Mouse (Mus musculus): ENCODE measurements around the gene Stk10. TPM values are rescaled to one million over a fixed set of nuclear protein-coding genes. Genes with fewer than 3 reads are reported as not detected.

Stk10 gene
- polyA plus RNA-seq, 1 experiment, result 82.8 TPM

DNA sequence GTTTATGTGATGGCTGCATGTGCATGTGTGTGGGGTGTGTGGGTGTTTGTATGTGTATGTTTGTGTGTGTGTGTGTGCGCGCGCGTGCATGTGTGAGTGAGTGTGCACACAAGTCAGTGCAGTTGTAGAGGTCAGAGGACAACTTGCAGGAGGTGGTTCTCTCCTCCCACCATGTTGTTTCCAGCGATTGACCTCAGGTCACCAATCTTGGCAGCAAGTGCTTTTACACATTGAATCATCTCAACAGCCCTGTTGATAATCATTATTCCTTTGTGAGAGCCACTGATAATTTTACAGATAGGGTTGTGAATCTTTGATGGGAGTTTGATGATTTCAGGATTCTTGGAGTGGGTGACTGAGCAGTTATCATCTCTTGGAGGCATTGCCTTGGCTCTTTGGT lies 99.6 kb downstream of the Stk10 start:
- no peak for DNase-seq (ENCODE audit: low read depth in 1 of 2, low spot score in 2 of 2)

DNA sequence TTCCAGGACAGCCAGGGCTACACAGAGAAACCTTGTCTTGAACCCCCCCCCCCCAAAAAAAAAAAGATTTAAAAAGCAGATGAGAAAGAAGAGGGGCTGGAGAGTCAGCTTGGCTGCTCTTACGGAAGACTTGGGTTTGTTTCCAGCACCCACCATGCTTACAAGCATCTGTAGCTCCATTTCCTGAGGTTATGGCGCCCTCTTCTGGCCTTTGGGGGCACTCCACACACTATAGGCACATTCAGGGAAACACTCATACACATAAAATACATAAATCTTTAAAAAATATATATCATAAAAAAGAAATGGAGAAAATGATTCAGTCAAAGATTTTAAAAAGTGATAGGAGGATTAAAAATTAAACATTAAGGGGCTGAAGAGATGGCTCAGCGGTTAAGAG lies 100.4 kb downstream of the Stk10 start:
- WGBS, result 80% methylated on average over 3 of the region's 3 CpGs
- H3K27ac ChIP-seq (ENCODE audit: insufficient read depth, low read length), result no peak overlapping the region
- no peak for DNase-seq (ENCODE audit: low read depth in 1 of 2, low spot score in 2 of 2)
- no peaks in the 10 kb centered on the region for H3K36me3 ChIP-seq (ENCODE audit: control insufficient read depth, insufficient read depth, low read length)
- no peaks in the 10 kb centered on the region for H3K27me3 ChIP-seq (ENCODE audit: control insufficient read depth, insufficient read depth, low read length)
- no peaks in the 10 kb centered on the region for H3K4me1 ChIP-seq (ENCODE audit: control insufficient read depth, insufficient read depth, insufficient read length)
- H3K4me3 ChIP-seq (ENCODE audit: extremely low read depth, insufficient read depth, insufficient read length), result no peak overlapping the region
- TF ChIP-seq POLR2A (IDR thresholded peaks at IDR 0.05; ENCODE audit: low read depth, low read length), result no peak
- TF ChIP-seq CTCF (IDR thresholded peaks at IDR 0.05; ENCODE audit: extremely low read depth, insufficient read depth, insufficient read length, insufficient replicate concordance), result peak; percentile 7; the same call in 1 of the 2 replicates

More for the DNA sequence above, 99.6 kb downstream of the Stk10 start:
- TF ChIP-seq CTCF (IDR thresholded peaks at IDR 0.05; ENCODE audit: extremely low read depth, insufficient read depth, insufficient read length, insufficient replicate concordance) (no peak), POLR2A (IDR thresholded peaks at IDR 0.05; ENCODE audit: low read depth, low read length) (no peak)
- no peak overlapping the region for H3K4me3 ChIP-seq (ENCODE audit: extremely low read depth, insufficient read depth, insufficient read length)
- H3K27me3 ChIP-seq (ENCODE audit: control insufficient read depth, insufficient read depth, low read length), result no peaks in the 10 kb centered on the region
- WGBS, result 95% methylated on average over 5 of the region's 5 CpGs
- no peak overlapping the region for H3K27ac ChIP-seq (ENCODE audit: insufficient read depth, low read length)
- H3K4me1 ChIP-seq (ENCODE audit: control insufficient read depth, insufficient read depth, insufficient read length), result no peaks in the 10 kb centered on the region
- H3K36me3 ChIP-seq (ENCODE audit: control insufficient read depth, insufficient read depth, low read length), result no peaks in the 10 kb centered on the region

DNA sequence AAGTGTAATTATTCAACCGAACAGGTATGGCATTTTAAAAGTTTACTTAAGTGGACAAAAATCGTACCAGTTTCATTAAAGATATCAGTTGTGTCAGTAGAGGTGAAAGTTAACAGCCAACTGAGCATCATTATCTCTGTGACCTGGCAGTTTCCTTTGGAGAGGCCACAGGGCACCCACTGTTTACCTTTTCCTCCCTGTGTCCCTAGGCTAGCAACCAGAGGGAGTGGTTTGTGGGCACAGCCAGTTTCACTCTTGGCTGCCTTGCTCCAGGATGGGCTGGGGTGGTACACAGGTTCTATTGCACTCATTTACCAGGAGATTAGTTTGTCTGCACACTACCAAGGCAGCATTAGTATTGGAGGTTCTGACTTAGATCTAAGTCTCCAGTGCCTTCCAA lies 101.0 kb downstream of the Stk10 start:
- Histone ChIP-seq H3K27me3 (ENCODE audit: control insufficient read depth, insufficient read depth, low read length) (no peaks in the 10 kb centered on the region), H3K4me3 (ENCODE audit: extremely low read depth, insufficient read depth, insufficient read length) (no peak overlapping the region), H3K4me1 (ENCODE audit: control insufficient read depth, insufficient read depth, insufficient read length) (no peaks in the 10 kb centered on the region), H3K27ac (ENCODE audit: insufficient read depth, low read length) (no peak overlapping the region), H3K36me3 (ENCODE audit: control insufficient read depth, insufficient read depth, low read length) (no peaks in the 10 kb centered on the region)
- 72% methylated on average over 2 of the region's 2 CpGs for WGBS
- no peak for DNase-seq (ENCODE audit: low read depth in 1 of 2, low spot score in 2 of 2)
- TF ChIP-seq CTCF (IDR thresholded peaks at IDR 0.05; ENCODE audit: extremely low read depth, insufficient read depth, insufficient read length, insufficient replicate concordance) (no peak), POLR2A (IDR thresholded peaks at IDR 0.05; ENCODE audit: low read depth, low read length) (no peak)

DNA sequence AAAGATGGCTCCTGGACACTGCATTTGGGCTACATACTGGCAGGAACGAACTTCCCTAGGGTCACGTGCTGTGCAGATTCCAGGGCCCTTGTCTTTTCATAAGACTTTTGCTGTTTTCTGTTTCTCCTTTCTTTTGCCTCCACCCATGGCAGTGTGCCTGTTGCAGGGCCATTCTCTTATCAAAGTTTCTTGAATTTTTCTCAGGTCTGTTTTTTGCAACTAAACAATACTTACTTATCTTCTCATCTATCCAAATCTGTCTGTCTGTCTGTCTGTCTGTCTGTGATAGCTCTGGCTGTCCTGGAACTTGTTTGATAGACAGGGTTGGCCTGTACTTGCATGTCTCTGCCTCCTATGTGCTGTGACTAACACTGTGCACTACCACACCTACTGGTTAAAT lies 101.7 kb downstream of the Stk10 start:
- no peaks in the 10 kb centered on the region for H3K4me1 ChIP-seq (ENCODE audit: control insufficient read depth, insufficient read depth, insufficient read length)
- TF ChIP-seq CTCF (IDR thresholded peaks at IDR 0.05; ENCODE audit: extremely low read depth, insufficient read depth, insufficient read length, insufficient replicate concordance) (no peak), POLR2A (IDR thresholded peaks at IDR 0.05; ENCODE audit: low read depth, low read length) (no peak)
- 74% methylated on average over 2 of the region's 2 CpGs for WGBS
- H3K4me3 ChIP-seq (ENCODE audit: extremely low read depth, insufficient read depth, insufficient read length), result no peak overlapping the region
- no peaks in the 10 kb centered on the region for H3K36me3 ChIP-seq (ENCODE audit: control insufficient read depth, insufficient read depth, low read length)
- H3K27ac ChIP-seq (ENCODE audit: insufficient read depth, low read length), result no peak overlapping the region
- no peaks in the 10 kb centered on the region for H3K27me3 ChIP-seq (ENCODE audit: control insufficient read depth, insufficient read depth, low read length)
- no peak for DNase-seq (ENCODE audit: low read depth in 1 of 2, low spot score in 2 of 2)

DNA sequence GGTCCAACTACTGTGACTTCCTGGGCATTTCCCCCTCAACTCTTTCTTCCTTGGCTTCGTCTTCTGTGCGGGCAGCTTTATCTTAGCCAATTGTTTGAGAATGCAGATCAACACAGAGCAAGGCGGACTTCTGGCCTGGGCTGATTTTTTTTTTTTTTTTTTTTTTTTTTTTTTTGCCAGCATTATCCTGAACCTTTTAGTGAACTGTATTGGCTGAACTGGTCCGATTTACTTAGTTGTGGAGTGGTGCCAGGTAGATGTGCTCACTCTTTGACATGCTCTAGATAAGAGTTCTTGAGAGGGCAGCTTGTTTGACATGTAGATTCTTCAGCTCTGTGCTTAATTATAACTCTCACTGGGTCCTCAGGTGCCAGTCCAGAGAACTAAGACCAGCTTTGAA lies 103.2 kb downstream of the Stk10 start:
- TF ChIP-seq POLR2A (IDR thresholded peaks at IDR 0.05; ENCODE audit: low read depth, low read length) (no peak), CTCF (IDR thresholded peaks at IDR 0.05; ENCODE audit: extremely low read depth, insufficient read depth, insufficient read length, insufficient replicate concordance) (no peak)
- no peaks in the 10 kb centered on the region for H3K36me3 ChIP-seq (ENCODE audit: control insufficient read depth, insufficient read depth, low read length)
- WGBS, result 82% methylated on average over 4 of the region's 4 CpGs
- H3K4me3 ChIP-seq (ENCODE audit: extremely low read depth, insufficient read depth, insufficient read length), result no peak overlapping the region
- no peaks in the 10 kb centered on the region for H3K27me3 ChIP-seq (ENCODE audit: control insufficient read depth, insufficient read depth, low read length)
- H3K4me1 ChIP-seq (ENCODE audit: control insufficient read depth, insufficient read depth, insufficient read length), result no peaks in the 10 kb centered on the region
- DNase-seq (ENCODE audit: low read depth in 1 of 2, low spot score in 2 of 2), result no peak
- H3K27ac ChIP-seq (ENCODE audit: insufficient read depth, low read length), result no peak overlapping the region

DNA sequence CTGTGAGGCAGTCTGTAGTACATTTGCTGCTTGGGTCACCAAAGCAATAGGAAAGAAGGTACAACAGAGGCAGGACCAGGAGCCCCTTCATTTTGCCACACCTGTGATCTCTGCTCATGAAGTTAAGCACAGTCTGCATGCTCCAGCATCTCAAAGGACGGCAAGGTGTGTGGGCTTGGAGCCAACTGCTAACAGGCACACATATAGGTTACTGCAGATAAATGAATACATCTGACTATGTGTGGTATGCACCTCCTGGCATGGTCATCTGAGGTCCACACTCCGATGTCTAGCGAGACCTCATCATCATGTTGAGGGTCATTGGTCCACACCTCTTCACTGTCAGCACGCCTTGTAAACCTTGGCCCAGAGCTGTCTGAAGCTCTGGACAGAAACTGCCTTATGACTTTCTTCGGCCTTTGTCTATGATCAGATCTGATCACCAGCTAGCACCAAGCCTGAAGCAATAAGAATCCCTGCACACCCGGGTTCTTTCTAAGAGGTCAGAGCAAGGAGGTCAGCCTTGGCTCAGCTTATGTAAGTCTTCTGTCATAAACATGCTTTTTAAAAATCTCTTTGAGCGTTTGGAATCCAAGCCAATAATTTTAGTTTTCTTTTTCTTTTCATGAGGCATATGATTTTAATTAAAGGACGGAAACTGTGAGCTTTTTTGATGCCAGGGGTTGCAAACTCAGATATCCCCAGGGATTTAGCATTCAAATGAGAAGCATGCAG lies 105.6 kb downstream of the Stk10 start:
- no peak for DNase-seq (ENCODE audit: low read depth in 1 of 2, low spot score in 2 of 2)
- WGBS, result 88% methylated on average over 8 of the region's 8 CpGs
- Histone ChIP-seq H3K27ac (ENCODE audit: insufficient read depth, low read length) (no peak overlapping the region), H3K4me3 (ENCODE audit: extremely low read depth, insufficient read depth, insufficient read length) (no peak overlapping the region), H3K36me3 (ENCODE audit: control insufficient read depth, insufficient read depth, low read length) (no peaks in the 10 kb centered on the region), H3K27me3 (ENCODE audit: control insufficient read depth, insufficient read depth, low read length) (no peaks in the 10 kb centered on the region), H3K4me1 (ENCODE audit: control insufficient read depth, insufficient read depth, insufficient read length) (peaks cover 2% of the 10 kb centered on the region; the same call in 1 of the 2 replicates)
- TF ChIP-seq POLR2A (IDR thresholded peaks at IDR 0.05; ENCODE audit: low read depth, low read length) (no peak), CTCF (IDR thresholded peaks at IDR 0.05; ENCODE audit: extremely low read depth, insufficient read depth, insufficient read length, insufficient replicate concordance) (no peak)

DNA sequence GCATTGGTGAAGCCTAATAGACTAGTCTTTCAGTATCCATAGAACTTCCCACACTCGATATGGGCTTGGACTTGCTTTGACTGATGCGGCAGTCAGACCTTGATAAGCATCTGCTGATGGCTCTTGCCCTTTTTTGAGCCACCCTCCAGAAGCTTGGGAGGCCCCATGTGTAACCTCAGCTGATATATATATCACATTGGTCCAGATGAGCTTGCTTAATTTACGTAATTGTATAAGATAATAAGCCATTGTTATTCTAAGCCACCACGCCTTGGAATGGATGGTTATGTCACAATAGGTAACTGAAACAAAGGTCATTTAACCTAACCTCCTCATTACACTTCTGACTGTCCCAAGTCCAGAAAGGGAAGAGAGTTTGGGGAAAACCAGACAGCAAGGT lies 107.5 kb downstream of the Stk10 start:
- Histone ChIP-seq H3K36me3 (ENCODE audit: control insufficient read depth, insufficient read depth, low read length) (no peaks in the 10 kb centered on the region), H3K4me3 (ENCODE audit: extremely low read depth, insufficient read depth, insufficient read length) (no peak overlapping the region), H3K4me1 (ENCODE audit: control insufficient read depth, insufficient read depth, insufficient read length) (peaks cover 3% of the 10 kb centered on the region; the same call in 1 of the 2 replicates), H3K27ac (ENCODE audit: insufficient read depth, low read length) (no peak overlapping the region), H3K27me3 (ENCODE audit: control insufficient read depth, insufficient read depth, low read length) (no peaks in the 10 kb centered on the region)
- DNase-seq (ENCODE audit: low read depth in 1 of 2, low spot score in 2 of 2), result no peak
- TF ChIP-seq CTCF (IDR thresholded peaks at IDR 0.05; ENCODE audit: extremely low read depth, insufficient read depth, insufficient read length, insufficient replicate concordance) (no peak), POLR2A (IDR thresholded peaks at IDR 0.05; ENCODE audit: low read depth, low read length) (no peak)
- 83% methylated on average over 4 of the region's 4 CpGs for WGBS
